Mouse (Mus musculus) midbrain, embryonic 13.5 days (tissue): Measurements from ENCODE around the gene Olfr70. TPM values are rescaled to one million over a fixed set of nuclear protein-coding genes. Genes with fewer than 3 reads are reported as not detected.

Experiments
- polyA plus RNA-seq: library from polyadenylated mRNA; unstranded; fragments of >200 nt; fragmentation: Nextera tagmentation; extraction: Ambion mirVana; gene quantifications from 2 replicates; pipeline ENCODE4 v1.2.1, GENCODE M21; 2015

The Olfr70 gene
- polyA plus RNA-seq, 1 experiment from 2014 or later = not detected

Other genes starting within 250 kb of the Olfr70 start
- gene Cd72, start 246.2 kb downstream of the Olfr70 start, polyA plus RNA-seq = 4.1 and 4.7 TPM in 2 replicates
- not detected in 2 replicates for gene Sit1, start 217.1 kb downstream of the Olfr70 start, polyA plus RNA-seq
- 54.4 and 60.3 TPM in 2 replicates for gene Ccdc107, start 207.9 kb downstream of the Olfr70 start, polyA plus RNA-seq
- 15.4 and 16.1 TPM in 2 replicates for gene Arhgef39, start 201.1 kb downstream of the Olfr70 start, polyA plus RNA-seq
- gene Car9, start 193.8 kb downstream of the Olfr70 start, polyA plus RNA-seq = 0.19 and 0.27 TPM in 2 replicates
- gene Tpm2, start 177.0 kb downstream of the Olfr70 start, polyA plus RNA-seq = 13.2 TPM in 2 replicates
- 72.6 and 80.4 TPM in 2 replicates for gene Creb3, start 138.5 kb downstream of the Olfr70 start, polyA plus RNA-seq
- 59.8 and 67.0 TPM in 2 replicates for gene Tln1, start 138.1 kb downstream of the Olfr70 start, polyA plus RNA-seq
- gene Rgp1, start 122.1 kb downstream of the Olfr70 start, polyA plus RNA-seq = 24.5 and 26.1 TPM in 2 replicates
- 53.8 and 58.4 TPM in 2 replicates for gene Gba2, start 121.9 kb downstream of the Olfr70 start, polyA plus RNA-seq
- gene Msmp, start 116.3 kb downstream of the Olfr70 start, polyA plus RNA-seq = 0.77 and 2.1 TPM in 2 replicates
- 13.8 and 14.7 TPM in 2 replicates for gene Npr2, start 68.9 kb downstream of the Olfr70 start, polyA plus RNA-seq
- gene Spag8, start 47.2 kb downstream of the Olfr70 start, polyA plus RNA-seq = 5.5 and 5.6 TPM in 2 replicates
- 75.6 and 77.9 TPM in 2 replicates for gene Hint2, start 44.3 kb downstream of the Olfr70 start, polyA plus RNA-seq
- gene Tmem8b, start 31.8 kb downstream of the Olfr70 start, polyA plus RNA-seq = 16.3 and 17.1 TPM in 2 replicates
- gene Fam221b, start 31.7 kb downstream of the Olfr70 start, polyA plus RNA-seq = 1.8 and 2.4 TPM in 2 replicates
- 0.08 and 0.10 TPM in 2 replicates for gene Olfr71, start 9.4 kb upstream of the Olfr70 start, polyA plus RNA-seq
- gene Hrct1, start 26.4 kb upstream of the Olfr70 start, polyA plus RNA-seq = 0.13 and 0.35 TPM in 2 replicates
- gene Spaar, start 29.2 kb upstream of the Olfr70 start, polyA plus RNA-seq = 0.05 TPM in 1 of 2 replicates, not detected in the other
- gene Olfr159, start 70.2 kb upstream of the Olfr70 start, polyA plus RNA-seq = not detected in 2 replicates
- not detected in 2 replicates for gene Olfr156, start 123.1 kb upstream of the Olfr70 start, polyA plus RNA-seq
- not detected in 2 replicates for gene Olfr157, start 139.4 kb upstream of the Olfr70 start, polyA plus RNA-seq
- gene Olfr155, start 150.8 kb upstream of the Olfr70 start, polyA plus RNA-seq = not detected in 2 replicates
- 6.0 TPM in 2 replicates for gene Reck, start 174.7 kb upstream of the Olfr70 start, polyA plus RNA-seq